Mouse (Mus musculus) ES-Bruce4 (cell line): ENCODE data around the gene Klhdc1. TPM values are rescaled to one million over a fixed set of nuclear protein-coding genes. Genes with fewer than 3 reads are reported as not detected.
A peak's percentile ranks its signal among the peaks of the same experiment; 100 is the strongest.

ENCODE experiments used
- H3K27ac ChIP-seq: 2 replicates; pipeline ENCODE4 v1.5.1; 2012; ENCODE audit warnings: low read length, inconsistent platforms; ENCODE audit not compliant: insufficient read depth
- H3K27me3 ChIP-seq: 2 replicates; pipeline ENCODE4 v1.6.1; 2012; ENCODE audit warnings: mild to moderate bottlenecking, low read length, inconsistent platforms; ENCODE audit not compliant: control insufficient read depth, poor library complexity, insufficient read depth, severe bottlenecking
- H3K36me3 ChIP-seq: 2 replicates; pipeline ENCODE4 v1.6.1; 2012; ENCODE audit warnings: inconsistent platforms, mild to moderate bottlenecking, low read length, moderate library complexity; ENCODE audit not compliant: control insufficient read depth, poor library complexity, insufficient read depth, severe bottlenecking
- H3K4me1 ChIP-seq: one replicate; pipeline ENCODE4 v1.8.1; 2011; ENCODE audit warnings: low read length; ENCODE audit not compliant: control insufficient read depth, insufficient read depth
- H3K4me3 ChIP-seq: 2 replicates; pipeline ENCODE4 v1.5.1; 2011; ENCODE audit warnings: low read depth, mild to moderate bottlenecking, low read length
- H3K9ac ChIP-seq: 2 replicates; pipeline ENCODE4 v1.6.1; 2012; ENCODE audit warnings: low read depth, mild to moderate bottlenecking, inconsistent platforms; ENCODE audit not compliant: poor library complexity, severe bottlenecking
- H3K9me3 ChIP-seq: replicated peaks from 2 replicates; pipeline ENCODE4 v1.6.1; 2012; ENCODE audit warnings: mild to moderate bottlenecking, low read length, inconsistent platforms; ENCODE audit not compliant: control insufficient read depth, poor library complexity, insufficient read depth, severe bottlenecking
- CTCF ChIP-seq: IDR thresholded peaks from one replicate; pipeline ENCODE4 v1.8.1; 2011; ENCODE audit warnings: low read depth, low read length
- EP300 ChIP-seq: IDR thresholded peaks from 2 replicates; pipeline ENCODE4 v1.6.1; 2011; ENCODE audit warnings: low read depth, low read length; ENCODE audit not compliant: insufficient read depth
- POLR2A ChIP-seq: IDR thresholded peaks from one replicate; pipeline ENCODE4 v1.8.1; 2011; ENCODE audit warnings: low read length; ENCODE audit not compliant: insufficient read depth
- polyA plus RNA-seq: library from polyadenylated mRNA; stranded (reverse); fragments of >200 nt; gene quantifications from 2 replicates; pipeline ENCODE4 v1.2.4, GENCODE M21; 2011; ENCODE audit warnings: low read depth; ENCODE audit not compliant: missing spikeins, insufficient read depth, insufficient read length

The Klhdc1 gene
- polyA plus RNA-seq, 1 experiment: 2.0 TPM

GRCm38 (mm10) chr12:69211057-69211456 is 29.9 kb upstream of the Klhdc1 start:
- Histone ChIP-seq H3K27ac (0 out of 2 replicates have a peak overlapping the region, but pooled peaks have one; percentile 6), H3K4me1 (no peaks in the 10 kb centered on the region), H3K9ac (peak overlapping the region; percentile 5; the same call in 1 of the 2 replicates), H3K27me3 (no peaks in the 10 kb centered on the region), H3K36me3 (peaks cover 12% of the 10 kb centered on the region), H3K4me3 (no peak overlapping the region), H3K9me3 (no peaks in the 10 kb centered on the region)
- TF ChIP-seq CTCF: no peak
- TF ChIP-seq POLR2A: no peak
- no peak for TF ChIP-seq EP300

DNA sequence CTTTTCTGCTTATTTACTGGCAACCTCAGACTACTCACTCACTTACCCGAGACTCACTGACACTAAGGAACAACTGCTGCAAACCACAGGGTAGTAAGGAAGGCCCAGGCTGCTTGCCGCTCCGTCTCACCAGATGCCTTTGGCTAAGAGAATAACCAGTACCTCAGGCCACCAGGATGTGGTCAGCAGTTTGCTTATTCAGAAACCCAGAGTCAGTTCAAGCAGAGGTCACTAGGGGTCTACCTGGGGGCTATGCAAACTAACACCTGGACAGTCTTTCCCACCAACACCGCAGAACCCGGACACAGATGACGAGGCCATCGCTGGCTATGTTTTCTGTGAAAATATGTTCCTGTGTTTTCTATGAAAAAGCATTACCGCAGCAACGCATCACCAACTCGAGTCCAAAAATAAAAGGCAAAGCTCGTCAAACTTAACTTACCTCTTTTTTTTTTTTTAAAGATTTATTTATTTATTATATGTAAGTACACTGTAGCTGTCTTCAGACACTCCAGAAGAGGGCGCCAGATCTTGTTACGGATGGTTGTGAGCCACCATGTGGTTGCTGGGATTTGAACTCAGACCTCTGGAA is 27.7 kb upstream of the Klhdc1 start:
- H3K9me3 ChIP-seq: no peaks in the 10 kb centered on the region
- H3K4me3 ChIP-seq: no peak overlapping the region
- H3K36me3 ChIP-seq: peaks cover 11% of the 10 kb centered on the region
- TF ChIP-seq EP300 (no peak), CTCF (no peak), POLR2A (no peak)
- H3K9ac ChIP-seq: no peak overlapping the region
- H3K4me1 ChIP-seq: no peaks in the 10 kb centered on the region
- H3K27ac ChIP-seq: no peak overlapping the region
- no peaks in the 10 kb centered on the region for H3K27me3 ChIP-seq

DNA sequence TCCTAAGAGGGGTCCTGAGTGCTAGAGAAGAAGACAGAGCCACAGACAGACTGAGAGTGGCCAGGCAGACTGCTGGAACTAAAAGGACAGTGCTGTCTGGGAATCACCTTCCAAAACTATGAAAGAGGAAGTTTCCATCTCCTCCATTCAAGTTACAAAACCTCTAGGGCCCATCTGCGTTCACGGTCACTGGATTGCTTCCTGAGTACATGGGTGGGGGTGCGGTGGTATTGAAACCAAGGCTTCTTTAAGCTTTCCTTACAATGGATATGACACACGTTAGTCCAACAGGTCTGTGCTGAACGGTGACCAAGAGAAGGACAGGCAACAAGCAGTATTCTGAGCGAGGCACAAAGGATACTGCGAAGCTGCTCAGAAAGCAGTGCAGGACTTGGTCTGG is 26.6 kb upstream of the Klhdc1 start:
- H3K4me3 ChIP-seq: no peak overlapping the region
- no peaks in the 10 kb centered on the region for H3K9me3 ChIP-seq
- no peak overlapping the region for H3K27ac ChIP-seq
- no peaks in the 10 kb centered on the region for H3K4me1 ChIP-seq
- H3K9ac ChIP-seq: no peak overlapping the region
- no peak for TF ChIP-seq EP300
- TF ChIP-seq POLR2A: no peak
- TF ChIP-seq CTCF: no peak
- peaks cover 11% of the 10 kb centered on the region for H3K36me3 ChIP-seq
- no peaks in the 10 kb centered on the region for H3K27me3 ChIP-seq

GRCm38 (mm10) chr12:69215000-69215785 is 25.8 kb upstream of the Klhdc1 start:
- no peak overlapping the region for H3K27ac ChIP-seq
- H3K36me3 ChIP-seq: peaks cover 11% of the 10 kb centered on the region
- H3K9ac ChIP-seq: no peak overlapping the region
- no peaks in the 10 kb centered on the region for H3K27me3 ChIP-seq
- H3K4me3 ChIP-seq: no peak overlapping the region
- H3K4me1 ChIP-seq: no peaks in the 10 kb centered on the region
- no peaks in the 10 kb centered on the region for H3K9me3 ChIP-seq
- no peak for TF ChIP-seq CTCF
- TF ChIP-seq EP300: no peak
- no peak for TF ChIP-seq POLR2A

DNA sequence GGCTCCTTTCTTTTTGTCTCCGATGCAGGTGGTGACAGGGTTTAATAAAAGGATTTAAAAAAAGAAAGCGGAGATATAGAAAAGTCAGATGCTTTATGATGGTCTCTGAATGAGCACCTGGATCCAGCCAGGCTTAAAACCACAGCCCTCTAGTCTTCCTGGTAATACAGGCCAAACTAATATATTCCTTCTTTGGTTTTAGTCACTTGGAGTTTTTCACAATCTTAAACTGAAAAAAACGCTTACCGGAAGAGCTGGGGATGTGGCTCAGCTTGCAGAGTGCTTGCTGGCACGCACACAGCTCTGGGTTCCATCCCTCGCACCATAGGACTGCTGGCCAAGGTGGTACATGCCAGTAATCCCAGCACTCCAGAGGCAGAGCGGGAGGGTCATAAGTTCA is 24.4 kb upstream of the Klhdc1 start:
- no peaks in the 10 kb centered on the region for H3K9me3 ChIP-seq
- H3K27me3 ChIP-seq: no peaks in the 10 kb centered on the region
- no peak for TF ChIP-seq EP300
- TF ChIP-seq CTCF: no peak
- no peak for TF ChIP-seq POLR2A
- no peak overlapping the region for H3K4me3 ChIP-seq
- no peaks in the 10 kb centered on the region for H3K4me1 ChIP-seq
- H3K27ac ChIP-seq: no peak overlapping the region
- peaks cover 11% of the 10 kb centered on the region for H3K36me3 ChIP-seq
- H3K9ac ChIP-seq: no peak overlapping the region

- Histone ChIP-seq H3K9me3 (no peaks in the 10 kb centered on the region), H3K9ac (no peak overlapping the region), H3K27ac (no peak overlapping the region), H3K27me3 (no peaks in the 10 kb centered on the region), H3K36me3 (peaks cover 8% of the 10 kb centered on the region), H3K4me3 (no peak overlapping the region), H3K4me1 (no peaks in the 10 kb centered on the region)
- TF ChIP-seq EP300: no peak
- no peak for TF ChIP-seq POLR2A
- no peak for TF ChIP-seq CTCF
Measured at GRCm38 (mm10) chr12:69220613-69221277, 20.2 kb upstream of the Klhdc1 start.
